Mouse (Mus musculus): ENCODE measurements around the gene Cass4. TPM values are rescaled to one million over a fixed set of nuclear protein-coding genes. Genes with fewer than 3 reads are reported as not detected.

Cass4 gene
- total and polyA plus RNA-seq, 2 experiments from 2014 or later = 0.05 to 0.11 TPM

GRCm38 (mm10) chr2:172460647-172461046, 67.1 kb downstream of the Cass4 start:
- Histone ChIP-seq H3K4me3 (ENCODE audit: low read depth, low read length) (no peak overlapping the region), H3K9ac (replicated peaks; ENCODE audit: low read length, poor library complexity, severe bottlenecking) (no peak overlapping the region), H3K4me1 (ENCODE audit: insufficient read depth, low read length) (no peaks in the 10 kb centered on the region), H3K36me3 (ENCODE audit: insufficient read depth, low read length) (peaks cover 17% of the 10 kb centered on the region), H3K9me3 (ENCODE audit: low read length) (no peaks in the 10 kb centered on the region), H3K4me2 (ENCODE audit: low read depth, low read length, poor library complexity, severe bottlenecking) (no peak overlapping the region), H3K27ac (ENCODE audit: low read depth, low read length) (no peak overlapping the region), H3K27me3 (ENCODE audit: insufficient read depth, low read length) (no peaks in the 10 kb centered on the region)
- TF ChIP-seq CTCF (IDR thresholded peaks at IDR 0.05) = no peak
- no peak for ATAC-seq (ENCODE audit: low FRiP score)
- WGBS = 92% methylated on average over 2 of the region's 2 CpGs
- no peak for DNase-seq (ENCODE audit: low spot score)

GRCm38 (mm10) chr2:172462813-172463212, 69.2 kb downstream of the Cass4 start:
- H3K36me3 ChIP-seq (ENCODE audit: insufficient read depth, low read length) = peaks cover 29% of the 10 kb centered on the region
- no peak overlapping the region for H3K4me2 ChIP-seq (ENCODE audit: low read depth, low read length, poor library complexity, severe bottlenecking)
- no peaks in the 10 kb centered on the region for H3K27me3 ChIP-seq (ENCODE audit: insufficient read depth, low read length)
- DNase-seq (ENCODE audit: low spot score) (no peak), ATAC-seq (ENCODE audit: low FRiP score) (no peak)
- 94% methylated on average over 4 of the region's 4 CpGs for WGBS
- no peak overlapping the region for H3K9ac ChIP-seq (replicated peaks; ENCODE audit: low read length, poor library complexity, severe bottlenecking)
- H3K4me3 ChIP-seq (ENCODE audit: low read depth, low read length) = no peak overlapping the region
- H3K27ac ChIP-seq (ENCODE audit: low read depth, low read length) = no peak overlapping the region
- H3K4me1 ChIP-seq (ENCODE audit: insufficient read depth, low read length) = no peaks in the 10 kb centered on the region
- TF ChIP-seq CTCF (IDR thresholded peaks at IDR 0.05) = no peak
- no peaks in the 10 kb centered on the region for H3K9me3 ChIP-seq (ENCODE audit: low read length)

- no peak overlapping the region for H3K9ac ChIP-seq (replicated peaks; ENCODE audit: low read length, poor library complexity, severe bottlenecking)
- TF ChIP-seq CTCF (IDR thresholded peaks at IDR 0.05) = no peak
- no peak for ATAC-seq (ENCODE audit: low FRiP score)
- no peaks in the 10 kb centered on the region for H3K9me3 ChIP-seq (ENCODE audit: low read length)
- no peaks in the 10 kb centered on the region for H3K27me3 ChIP-seq (ENCODE audit: insufficient read depth, low read length)
- H3K4me2 ChIP-seq (ENCODE audit: low read depth, low read length, poor library complexity, severe bottlenecking) = no peak overlapping the region
- no peak overlapping the region for H3K27ac ChIP-seq (ENCODE audit: low read depth, low read length)
- no peak overlapping the region for H3K4me3 ChIP-seq (ENCODE audit: low read depth, low read length)
- no peaks in the 10 kb centered on the region for H3K4me1 ChIP-seq (ENCODE audit: insufficient read depth, low read length)
- 71% methylated on average over 11 of the region's 11 CpGs for WGBS
- DNase-seq (ENCODE audit: low spot score) = no peak
- H3K36me3 ChIP-seq (ENCODE audit: insufficient read depth, low read length) = peaks cover 43% of the 10 kb centered on the region
Measured at GRCm38 (mm10) chr2:172466427-172467132, 73.0 kb downstream of the Cass4 start.

- Histone ChIP-seq H3K27me3 (ENCODE audit: insufficient read depth, low read length) (no peaks in the 10 kb centered on the region), H3K4me2 (ENCODE audit: low read depth, low read length, poor library complexity, severe bottlenecking) (no peak overlapping the region), H3K36me3 (ENCODE audit: insufficient read depth, low read length) (peaks cover 43% of the 10 kb centered on the region), H3K9ac (replicated peaks; ENCODE audit: low read length, poor library complexity, severe bottlenecking) (no peak overlapping the region), H3K27ac (ENCODE audit: low read depth, low read length) (no peak overlapping the region), H3K4me3 (ENCODE audit: low read depth, low read length) (no peak overlapping the region), H3K4me1 (ENCODE audit: insufficient read depth, low read length) (no peaks in the 10 kb centered on the region), H3K9me3 (ENCODE audit: low read length) (no peaks in the 10 kb centered on the region)
- DNase-seq (ENCODE audit: low spot score) = no peak
- TF ChIP-seq CTCF (IDR thresholded peaks at IDR 0.05) = no peak
- WGBS = 93% methylated on average over 5 of the region's 5 CpGs
- ATAC-seq (ENCODE audit: low FRiP score) = no peak
Measured at GRCm38 (mm10) chr2:172467206-172467605, 73.6 kb downstream of the Cass4 start.

- DNase-seq (ENCODE audit: low spot score) = peak; percentile 93
- H3K4me2 ChIP-seq (ENCODE audit: low read depth, low read length, poor library complexity, severe bottlenecking) = no peak overlapping the region
- 78% methylated on average over 11 of the region's 11 CpGs for WGBS
- peaks cover 42% of the 10 kb centered on the region for H3K36me3 ChIP-seq (ENCODE audit: insufficient read depth, low read length)
- no peaks in the 10 kb centered on the region for H3K27me3 ChIP-seq (ENCODE audit: insufficient read depth, low read length)
- H3K27ac ChIP-seq (ENCODE audit: low read depth, low read length) = no peak overlapping the region
- H3K4me3 ChIP-seq (ENCODE audit: low read depth, low read length) = no peak overlapping the region
- TF ChIP-seq CTCF (IDR thresholded peaks at IDR 0.05) = no peak
- no peak overlapping the region for H3K9ac ChIP-seq (replicated peaks; ENCODE audit: low read length, poor library complexity, severe bottlenecking)
- no peaks in the 10 kb centered on the region for H3K9me3 ChIP-seq (ENCODE audit: low read length)
- H3K4me1 ChIP-seq (ENCODE audit: insufficient read depth, low read length) = no peaks in the 10 kb centered on the region
- peak; percentile 28; the same call in 1 of the 2 replicates for ATAC-seq (ENCODE audit: low FRiP score)
Measured at GRCm38 (mm10) chr2:172468346-172468819, 74.8 kb downstream of the Cass4 start.

- no peak for DNase-seq (ENCODE audit: low spot score)
- Histone ChIP-seq H3K27me3 (ENCODE audit: insufficient read depth, low read length) (no peaks in the 10 kb centered on the region), H3K9ac (replicated peaks; ENCODE audit: low read length, poor library complexity, severe bottlenecking) (no peak within 1 kb of the TSS), H3K4me2 (ENCODE audit: low read depth, low read length, poor library complexity, severe bottlenecking) (no peak within 1 kb of the TSS), H3K4me1 (ENCODE audit: insufficient read depth, low read length) (no peaks in the 10 kb centered on the region), H3K27ac (ENCODE audit: low read depth, low read length) (no peak within 1 kb of the TSS), H3K4me3 (ENCODE audit: low read depth, low read length) (no peak within 1 kb of the TSS), H3K9me3 (ENCODE audit: low read length) (no peaks in the 10 kb centered on the region), H3K36me3 (ENCODE audit: insufficient read depth, low read length) (peaks cover 21% of the 10 kb centered on the region)
- WGBS = 88% methylated on average over 11 of the region's 11 CpGs
- TF ChIP-seq CTCF (IDR thresholded peaks at IDR 0.05) = no peak
- no peak for ATAC-seq (ENCODE audit: low FRiP score)
Measured at GRCm38 (mm10) chr2:172472318-172472717, 78.7 kb downstream of the Cass4 start, which contains the start of gene Fam209. Gene Fam209 (plus strand): TSS chr2:172472520.

Measured in midbrain, postnatal 0 days (tissue).